Mouse (Mus musculus) CH12.LX (cell line): ENCODE data around the gene Prox1. TPM values are rescaled to one million over a fixed set of nuclear protein-coding genes. Genes with fewer than 3 reads are reported as not detected.

ENCODE experiments used
- DNase-seq: peaks from one replicate; pipeline ENCODE4 v3.0.0-alpha.2; 2013; ENCODE audit errors: extremely low read depth
- H3K27ac ChIP-seq: 2 replicates; pipeline ENCODE4 v1.5.1; 2012; ENCODE audit warnings: low read depth, mild to moderate bottlenecking, control low read depth, moderate library complexity; ENCODE audit not compliant: insufficient read depth
- H3K27me3 ChIP-seq: replicated peaks from 2 replicates; pipeline ENCODE3; 2012; ENCODE audit warnings: inconsistent platforms
- H3K36me3 ChIP-seq, 2 experiments: replicated peaks in 1 of 2; 2 replicates each; pipeline versions ENCODE3 to v1.6.1; 2012; ENCODE audit warnings: inconsistent platforms in 1 of 2, low read length in 1 of 2, mild to moderate bottlenecking in 1 of 2, mixed read lengths in 1 of 2, moderate library complexity in 1 of 2; ENCODE audit not compliant: control insufficient read depth in 1 of 2, insufficient read depth in 1 of 2
- H3K4me1 ChIP-seq, 2 experiments: 2 replicates each; pipeline ENCODE4 v1.6.1; 2012; ENCODE audit warnings: inconsistent platforms in 1 of 2, moderate library complexity in 1 of 2; ENCODE audit not compliant: insufficient read depth in 2 of 2, control insufficient read depth in 1 of 2
- H3K4me2 ChIP-seq: 2 replicates; pipeline ENCODE4 v1.6.1; 2012; ENCODE audit warnings: low read depth, mild to moderate bottlenecking, control low read depth; ENCODE audit not compliant: poor library complexity, insufficient read depth, severe bottlenecking
- H3K4me3 ChIP-seq, 3 experiments: fragments of 150-350 bp in 1 of 3; sonication (generic) in 1 of 3; replicated peaks in 1 of 3; 2 replicates each; pipeline versions ENCODE3 to v1.5.1; 2011 to 2012; ENCODE audit warnings: low read depth in 2 of 3, low read length in 2 of 3, mild to moderate bottlenecking in 2 of 3, moderate library complexity in 2 of 3, control low read depth in 1 of 3, improper control_type of control experiment in 1 of 3, inconsistent platforms in 1 of 3, mixed read lengths in 1 of 3; ENCODE audit not compliant: poor library complexity in 1 of 3
- H3K79me2 ChIP-seq: replicated peaks from 2 replicates; pipeline ENCODE4 v1.6.1; 2012; ENCODE audit warnings: mild to moderate bottlenecking, moderate library complexity; ENCODE audit not compliant: control insufficient read depth, poor library complexity, insufficient read depth, severe bottlenecking; ENCODE audit errors: extremely low read depth
- H3K9ac ChIP-seq: 2 replicates; pipeline ENCODE4 v1.6.1; 2012; ENCODE audit warnings: low read depth, mild to moderate bottlenecking, control low read depth, moderate library complexity; ENCODE audit not compliant: insufficient read depth
- H3K9me3 ChIP-seq: replicated peaks from 2 replicates; pipeline ENCODE3; 2012; ENCODE audit warnings: low read length, inconsistent platforms, mixed read lengths
- BHLHE40 ChIP-seq: IDR thresholded peaks from 2 replicates; pipeline ENCODE4 v1.6.1; 2011; ENCODE audit warnings: mild to moderate bottlenecking, low read depth, low read length, improper control_type of control experiment
- CHD2 ChIP-seq: IDR thresholded peaks from 2 replicates; pipeline ENCODE4 v1.6.1; 2011; ENCODE audit warnings: low read length, improper control_type of control experiment
- E2F4 ChIP-seq: IDR thresholded peaks from 2 replicates; pipeline ENCODE4 v1.6.1; 2011; ENCODE audit warnings: low read depth, low read length, improper control_type of control experiment; ENCODE audit not compliant: insufficient replicate concordance
- GABPA ChIP-seq: IDR thresholded peaks from 2 replicates; pipeline ENCODE4 v1.6.1; 2012; ENCODE audit warnings: low read depth, low read length, improper control_type of control experiment, inconsistent platforms; ENCODE audit not compliant: insufficient replicate concordance
- HCFC1 ChIP-seq: IDR thresholded peaks from 2 replicates; pipeline ENCODE4 v1.6.1; 2012; ENCODE audit warnings: low read depth, mild to moderate bottlenecking, inconsistent platforms, low read length, improper control_type of control experiment
- JUND ChIP-seq: conservative IDR thresholded peaks from 2 replicates; pipeline ENCODE4 v1.6.1; 2011; ENCODE audit warnings: low read depth, low read length, improper control_type of control experiment
- MAFK ChIP-seq: IDR thresholded peaks from 2 replicates; pipeline ENCODE4 v1.6.1; 2011; ENCODE audit warnings: low read length, improper control_type of control experiment; ENCODE audit not compliant: insufficient replicate concordance
- MEF2A ChIP-seq: IDR thresholded peaks from 2 replicates; pipeline ENCODE4 v1.6.1; 2014; ENCODE audit warnings: low read depth, mild to moderate bottlenecking, inconsistent platforms, low read length, improper control_type of control experiment, borderline replicate concordance
- NELFE ChIP-seq: IDR thresholded peaks from 2 replicates; pipeline ENCODE4 v1.6.1; 2011; ENCODE audit warnings: low read depth, low read length, improper control_type of control experiment
- NRF1 ChIP-seq: IDR thresholded peaks from 2 replicates; pipeline ENCODE4 v1.6.1; 2014; ENCODE audit warnings: low read depth, mild to moderate bottlenecking, inconsistent platforms, low read length, improper control_type of control experiment, moderate library complexity
- PAX5 ChIP-seq: IDR thresholded peaks from 2 replicates; pipeline ENCODE4 v1.6.1; 2012; ENCODE audit warnings: low read length, inconsistent platforms, mixed read lengths
- POLR2A ChIP-seq: IDR thresholded peaks from 2 replicates; pipeline ENCODE4 v1.6.1; 2011; ENCODE audit warnings: low read depth, mild to moderate bottlenecking, improper control_type of control experiment, low read length
- POLR2AphosphoS2 ChIP-seq: IDR thresholded peaks from 2 replicates; pipeline ENCODE4 v1.6.1; 2011; ENCODE audit warnings: low read depth, low read length, improper control_type of control experiment
- SIN3A ChIP-seq: IDR thresholded peaks from 2 replicates; pipeline ENCODE4 v1.6.1; 2012; ENCODE audit warnings: low read length, improper control_type of control experiment, inconsistent platforms
- TBP ChIP-seq: conservative IDR thresholded peaks from 2 replicates; pipeline ENCODE4 v1.6.1; 2011; ENCODE audit warnings: low read depth, low read length, improper control_type of control experiment
- TCF12 ChIP-seq: IDR thresholded peaks from 2 replicates; pipeline ENCODE4 v1.6.1; 2014; ENCODE audit warnings: low read depth, mild to moderate bottlenecking, inconsistent platforms, low read length, improper control_type of control experiment
- UBTF ChIP-seq: IDR thresholded peaks from 2 replicates; pipeline ENCODE4 v1.6.1; 2012; ENCODE audit warnings: low read depth, mild to moderate bottlenecking, inconsistent platforms, low read length, improper control_type of control experiment, moderate library complexity
- USF1 ChIP-seq: IDR thresholded peaks from 2 replicates; pipeline ENCODE4 v1.6.1; 2014; ENCODE audit warnings: low read depth, mild to moderate bottlenecking, inconsistent platforms, low read length, improper control_type of control experiment
- ZMIZ1 ChIP-seq: IDR thresholded peaks from 2 replicates; pipeline ENCODE4 v1.6.1; 2012; ENCODE audit warnings: low read depth, mild to moderate bottlenecking, inconsistent platforms, low read length, improper control_type of control experiment
- dilution Hi-C: fragments of 300-500 bp; cut with MboI; formaldehyde crosslinking; loops from 2 replicates; pipeline ENCODE4 v1.14.3; 2020; ENCODE audit warnings: low sequenced_read_pairs; ENCODE audit not compliant: extremely low pct_unique_long_range_greater_than_20kb, extremely low pct_ligation_motif_present
- in situ Hi-C: fragments of 300-500 bp; cut with MboI; formaldehyde crosslinking; loops from 3 replicates; pipeline ENCODE4 v1.14.3; 2019; ENCODE audit warnings: low sequenced_read_pairs, low pct_ligation_motif_present, low pct_unique_long_range_greater_than_20kb, mixed read lengths
- polyA plus RNA-seq: library from polyadenylated mRNA; unstranded; fragments of >175 nt; gene quantifications from 2 replicates; pipeline ENCODE4 v1.2.1, GENCODE M21; 2012; ENCODE audit warnings: low read depth; ENCODE audit not compliant: insufficient read length
- total RNA-seq, 2 experiments: library from RNA; depleted of rRNA; stranded (reverse); fragments of 300-350 nt in 1 of 2; fragments of >200 nt in 1 of 2; gene quantifications; 2 replicates each; pipeline ENCODE4 v1.2.3; 2012 to 2014

Gene Prox1
- total and polyA plus RNA-seq, 3 experiments = 0.04 to 0.27 TPM; not detected in 1

- Histone ChIP-seq H3K4me3 (no peak overlapping the region), H3K4me2 (no peak overlapping the region), H3K36me3 (no peaks in the 10 kb centered on the region), H3K27ac (no peak overlapping the region), H3K9me3 (peaks cover 16% of the 10 kb centered on the region), H3K9ac (no peak overlapping the region), H3K27me3 (peaks cover 44% of the 10 kb centered on the region), H3K79me2 (no peaks in the 10 kb centered on the region), H3K4me1 (peaks cover 0 to 14% of the 10 kb centered on the region in 2 experiments; a peak in 2 of 4 replicates)
- no peak for TF ChIP-seq MEF2A
- no peak for TF ChIP-seq HCFC1
- no peak for TF ChIP-seq ZMIZ1
- TF ChIP-seq POLR2A = no peak
- TF ChIP-seq JUND = no peak
- no peak for TF ChIP-seq SIN3A
- TF ChIP-seq GABPA = no peak
- TF ChIP-seq CHD2 = no peak
- TF ChIP-seq PAX5 = no peak
- TF ChIP-seq NRF1 = no peak
- TF ChIP-seq TCF12 = no peak
- no peak for TF ChIP-seq E2F4
- no peak for TF ChIP-seq TBP
- TF ChIP-seq MAFK = no peak
- TF ChIP-seq BHLHE40 = no peak
- TF ChIP-seq USF1 = no peak
- no peak for TF ChIP-seq UBTF
- no peak for DNase-seq
- dilution Hi-C loops (no loop called here), in situ Hi-C loops (no loop called here)
Measured at GRCm38 (mm10) chr1:190172979-190173461, 2.5 kb upstream of the Prox1 start.

GRCm38 (mm10) chr1:190172311-190172978 lies 1.9 kb upstream of the Prox1 start:
- no peak for DNase-seq
- H3K4me3 ChIP-seq = no peak overlapping the region
- no peak overlapping the region for H3K4me2 ChIP-seq
- no peaks in the 10 kb centered on the region for H3K79me2 ChIP-seq
- in situ Hi-C loops (no loop called here), dilution Hi-C loops (no loop called here)
- H3K36me3 ChIP-seq = no peaks in the 10 kb centered on the region
- TF ChIP-seq NELFE (no peak), POLR2AphosphoS2 (no peak), TCF12 (no peak), TBP (no peak), NRF1 (no peak)
- peaks cover 48% of the 10 kb centered on the region for H3K27me3 ChIP-seq
- no peak overlapping the region for H3K27ac ChIP-seq
- peaks cover 16% of the 10 kb centered on the region for H3K9me3 ChIP-seq
- H3K9ac ChIP-seq = no peak overlapping the region
- peaks cover 0 to 14% of the 10 kb centered on the region in 2 experiments; a peak in 2 of 4 replicates for H3K4me1 ChIP-seq
